Mouse (Mus musculus) forebrain, embryonic 13.5 days (tissue): ENCODE data around the gene Nos1ap. TPM values are rescaled to one million over a fixed set of nuclear protein-coding genes. Genes with fewer than 3 reads are reported as not detected.

ENCODE experiments used
- ATAC-seq: fragments of 200-750 bp; cut with Nextera tagmentation; 2 replicates; pipeline ENCODE4 v1.8.0; 2017
- H3K27ac ChIP-seq: fragments of 300-500 bp; sonication (generic); 2 replicates; pipeline ENCODE4 v1.5.1; 2015; ENCODE audit warnings: inconsistent platforms, mild to moderate bottlenecking, moderate library complexity
- H3K27me3 ChIP-seq: fragments of 300-500 bp; sonication (generic); 2 replicates; pipeline ENCODE4 v1.6.1; 2015; ENCODE audit warnings: mild to moderate bottlenecking, inconsistent platforms
- H3K36me3 ChIP-seq: fragments of 300-500 bp; sonication (generic); 2 replicates; pipeline ENCODE4 v1.6.1; 2015; ENCODE audit warnings: mild to moderate bottlenecking, inconsistent platforms; ENCODE audit not compliant: poor library complexity, severe bottlenecking
- H3K4me1 ChIP-seq: fragments of 300-500 bp; sonication (generic); 2 replicates; pipeline ENCODE4 v1.6.1; 2015; ENCODE audit warnings: inconsistent platforms
- H3K4me2 ChIP-seq: fragments of 300-500 bp; sonication (generic); 2 replicates; pipeline ENCODE4 v1.6.1; 2015; ENCODE audit warnings: inconsistent platforms, mild to moderate bottlenecking, moderate library complexity
- H3K4me3 ChIP-seq: fragments of 300-500 bp; sonication (generic); 2 replicates; pipeline ENCODE4 v1.5.1; 2015; ENCODE audit warnings: mild to moderate bottlenecking, inconsistent platforms
- H3K9ac ChIP-seq: fragments of 300-500 bp; sonication (generic); 2 replicates; pipeline ENCODE4 v1.6.1; 2015; ENCODE audit warnings: mild to moderate bottlenecking, inconsistent platforms
- H3K9me3 ChIP-seq: fragments of 300-500 bp; sonication (generic); replicated peaks from 2 replicates; pipeline ENCODE4 v1.6.1; 2016; ENCODE audit warnings: inconsistent platforms
- WGBS: fragments of 180-500 bp; shearing (Covaris S2); methylation state at CpG from one replicate; pipeline ENCODE4 v1.1.7; 2015; 5-methylcytosine and 5-hydroxymethylcytosine counted together
- polyA plus RNA-seq: library from polyadenylated mRNA; unstranded; fragments of >200 nt; fragmentation: Nextera tagmentation; extraction: Ambion mirVana; gene quantifications from 2 replicates; pipeline ENCODE4 v1.2.1, GENCODE M21; 2015

The Nos1ap gene
- polyA plus RNA-seq, 1 experiment from 2014 or later, result 21.0 TPM

DNA sequence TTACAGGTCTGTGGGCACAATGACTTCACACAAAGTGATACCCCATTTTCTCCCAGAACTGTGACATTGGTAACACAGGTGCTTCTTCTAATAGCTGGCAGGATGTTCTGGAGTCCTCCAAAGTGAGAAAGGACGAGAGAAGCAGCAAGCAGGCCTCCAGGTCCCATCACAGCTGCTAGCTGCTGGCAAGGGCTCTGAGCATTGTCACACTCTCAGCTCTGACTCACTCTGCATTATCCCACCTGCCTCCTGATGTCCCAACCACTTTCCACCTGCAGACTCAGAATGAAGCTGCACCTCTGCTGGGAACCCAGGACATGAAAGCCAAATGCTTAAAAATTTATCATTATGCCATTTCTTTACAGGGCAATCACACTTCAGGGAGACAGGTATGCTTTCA lies 195.0 kb downstream of the Nos1ap start:
- H3K9ac ChIP-seq, result no peak overlapping the region
- no peak for ATAC-seq
- H3K9me3 ChIP-seq, result no peaks in the 10 kb centered on the region
- no peaks in the 10 kb centered on the region for H3K27me3 ChIP-seq
- H3K4me1 ChIP-seq, result 0 out of 2 replicates have a peak, but pooled peaks cover 5% of the 10 kb centered on the region
- no peak overlapping the region for H3K4me2 ChIP-seq
- no peak overlapping the region for H3K27ac ChIP-seq
- 63% methylated on average over 1 of the region's 1 CpGs for WGBS
- no peaks in the 10 kb centered on the region for H3K36me3 ChIP-seq
- no peak overlapping the region for H3K4me3 ChIP-seq

DNA sequence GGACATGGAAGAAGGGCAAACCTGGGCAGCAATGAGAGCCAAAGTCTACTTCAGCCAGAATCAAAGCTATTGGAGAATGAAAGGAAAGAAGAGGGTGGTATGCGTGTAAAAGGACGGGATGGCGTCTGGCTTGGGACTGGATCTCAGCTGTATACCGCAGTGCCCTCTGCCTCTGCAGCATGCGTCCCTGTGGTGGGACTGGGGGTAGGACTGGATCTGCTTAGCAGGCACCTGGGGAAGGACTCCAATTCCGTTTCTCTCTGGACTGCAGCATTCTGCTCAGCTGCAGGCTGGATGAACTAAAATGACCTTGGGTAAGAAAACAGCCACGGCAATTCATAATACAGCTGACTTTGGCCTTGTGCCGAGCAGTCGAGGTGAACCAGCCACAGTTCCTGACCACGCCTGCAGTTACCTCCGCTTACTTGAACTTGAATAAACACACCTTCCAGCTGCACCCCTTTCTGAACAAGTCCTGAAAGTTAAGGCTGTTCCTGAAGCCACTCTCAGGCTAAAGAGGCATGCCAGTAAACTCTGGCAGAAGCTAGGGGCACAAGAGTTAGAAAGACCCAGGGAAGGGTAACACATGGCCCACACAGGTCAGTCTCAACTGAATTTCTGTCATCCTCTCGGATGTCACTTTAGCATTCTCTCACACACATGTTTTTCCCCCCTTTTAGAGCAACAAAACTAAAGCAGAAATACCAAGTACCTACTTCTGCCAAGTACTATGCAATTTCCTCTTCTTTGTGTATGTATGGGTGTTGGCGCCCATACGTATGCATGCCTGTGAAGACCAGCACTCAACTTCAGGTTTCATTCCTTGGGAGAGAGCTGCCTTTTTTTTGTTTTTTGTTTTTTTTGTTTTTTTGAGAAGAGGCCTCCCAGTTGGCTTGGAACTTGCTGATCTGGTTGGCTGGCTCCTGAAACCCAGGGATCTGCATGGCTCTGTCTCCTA lies 196.6 kb downstream of the Nos1ap start:
- Histone ChIP-seq H3K36me3 (no peaks in the 10 kb centered on the region), H3K4me1 (0 out of 2 replicates have a peak, but pooled peaks cover 5% of the 10 kb centered on the region), H3K9ac (no peak overlapping the region), H3K4me2 (no peak overlapping the region), H3K27ac (no peak overlapping the region), H3K9me3 (no peaks in the 10 kb centered on the region), H3K27me3 (no peaks in the 10 kb centered on the region), H3K4me3 (no peak overlapping the region)
- 84% methylated on average over 14 of the region's 14 CpGs for WGBS
- no peak for ATAC-seq

DNA sequence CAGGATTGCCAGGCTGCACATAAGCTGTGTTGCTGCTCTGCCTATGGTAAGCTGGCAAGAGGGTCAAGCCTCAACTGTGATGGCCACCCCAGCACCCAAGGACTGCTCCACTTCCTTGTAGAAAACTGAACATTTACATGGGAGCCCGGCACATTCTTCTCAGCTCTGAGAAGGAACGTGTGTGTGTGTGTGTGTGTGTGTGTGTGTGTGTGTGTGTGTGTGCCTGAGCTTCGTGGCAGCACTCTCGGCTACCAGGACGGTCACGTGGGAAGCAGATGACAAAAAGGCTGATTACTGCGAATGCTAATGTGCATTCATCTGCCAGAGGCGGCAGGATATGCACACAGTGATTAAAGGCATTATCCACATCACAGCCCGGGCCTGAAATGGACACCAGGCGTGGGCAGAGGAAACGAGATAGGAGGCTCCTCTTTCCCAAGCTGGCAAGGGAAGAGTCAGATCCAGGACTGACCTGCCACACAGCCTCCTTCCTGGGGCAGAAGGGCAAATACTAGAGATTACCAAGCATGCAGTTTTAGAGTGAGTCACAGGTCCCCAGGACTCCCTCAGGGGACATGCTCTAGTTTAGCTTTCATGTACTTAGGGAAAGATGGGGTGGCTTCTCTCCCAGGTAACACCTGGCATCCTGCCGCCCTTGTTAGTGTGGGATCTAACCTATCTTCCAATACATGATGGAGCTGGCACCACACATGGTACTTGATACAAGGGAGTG lies 202.3 kb downstream of the Nos1ap start:
- peak; percentile 92 for ATAC-seq
- Histone ChIP-seq H3K9ac (no peak overlapping the region), H3K27me3 (no peaks in the 10 kb centered on the region), H3K27ac (peak overlapping the region; percentile 77), H3K4me1 (peaks cover 36% of the 10 kb centered on the region), H3K36me3 (no peaks in the 10 kb centered on the region), H3K4me2 (peak overlapping the region; percentile 21; the same call in 1 of the 2 replicates), H3K4me3 (no peak overlapping the region), H3K9me3 (no peaks in the 10 kb centered on the region)
- WGBS, result 17% methylated on average over 12 of the region's 12 CpGs

DNA sequence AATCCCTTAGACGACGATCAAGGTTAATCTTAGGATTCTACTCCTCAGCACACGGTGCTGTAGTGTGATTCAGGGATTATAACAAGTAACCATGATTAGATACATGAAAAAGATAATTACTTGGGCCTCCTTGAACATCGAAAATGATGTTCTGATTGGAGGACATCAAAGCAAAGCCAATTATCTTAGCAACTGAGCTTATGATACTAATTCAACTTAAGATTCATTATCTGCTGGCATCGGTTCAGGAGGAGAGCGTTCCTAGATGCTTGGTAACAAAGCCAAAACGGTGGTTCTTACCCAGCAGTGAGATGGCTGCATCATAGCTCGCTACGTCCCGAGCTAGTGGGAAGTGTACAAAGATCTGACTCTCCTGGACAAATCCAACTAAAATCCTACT lies 204.2 kb downstream of the Nos1ap start:
- Histone ChIP-seq H3K9ac (no peak overlapping the region), H3K27me3 (no peaks in the 10 kb centered on the region), H3K4me2 (no peak overlapping the region), H3K36me3 (no peaks in the 10 kb centered on the region), H3K27ac (no peak overlapping the region), H3K9me3 (no peaks in the 10 kb centered on the region), H3K4me1 (peaks cover 39% of the 10 kb centered on the region), H3K4me3 (no peak overlapping the region)
- ATAC-seq, result no peak
- WGBS, result 53% methylated on average over 10 of the region's 10 CpGs

DNA sequence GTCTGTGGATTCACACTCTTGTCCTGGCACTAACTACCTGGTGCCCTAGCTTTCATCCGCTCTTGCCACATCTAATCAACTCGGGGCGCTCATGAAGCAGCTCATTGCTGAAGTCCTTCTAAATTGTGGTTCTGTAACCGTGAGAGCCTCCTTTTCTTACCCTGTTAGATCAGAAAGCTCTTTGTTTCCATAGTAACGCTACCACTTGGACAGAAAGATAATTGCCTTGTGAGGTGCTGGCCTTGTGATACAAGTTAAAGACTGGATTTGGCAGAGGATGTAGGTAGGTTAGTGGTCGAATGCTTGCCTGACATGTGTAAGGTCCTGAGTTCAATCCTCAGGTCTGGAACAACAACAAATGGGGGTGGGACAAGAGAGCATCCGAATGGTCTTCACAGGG lies 206.1 kb downstream of the Nos1ap start:
- Histone ChIP-seq H3K9ac (no peak overlapping the region), H3K36me3 (no peaks in the 10 kb centered on the region), H3K4me2 (no peak overlapping the region), H3K27ac (peak overlapping the region; percentile 19; the same call in 1 of the 2 replicates), H3K4me1 (peaks cover 44% of the 10 kb centered on the region), H3K9me3 (no peaks in the 10 kb centered on the region), H3K4me3 (no peak overlapping the region), H3K27me3 (no peaks in the 10 kb centered on the region)
- WGBS, result 61% methylated on average over 7 of the region's 7 CpGs
- no peak for ATAC-seq

DNA sequence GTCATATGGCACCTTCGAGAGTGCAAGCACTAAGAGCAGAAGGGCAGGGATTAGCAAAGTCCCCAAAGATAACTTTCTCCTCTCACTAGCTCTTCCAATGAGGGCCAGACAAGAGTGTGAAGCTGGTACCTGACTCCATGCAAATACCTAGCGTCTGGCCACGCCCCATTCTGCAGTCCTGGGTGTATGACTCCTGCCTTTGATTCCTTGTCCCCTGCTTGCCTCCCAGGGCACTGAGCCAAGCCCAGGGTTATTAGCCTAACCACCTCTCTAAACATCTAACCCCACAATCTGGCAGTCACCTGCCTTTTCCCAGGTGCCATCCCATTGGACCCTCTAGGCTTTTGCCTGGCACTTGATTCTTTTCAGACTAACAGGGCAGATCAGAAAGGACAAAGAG lies 208.2 kb downstream of the Nos1ap start:
- H3K36me3 ChIP-seq, result no peaks in the 10 kb centered on the region
- H3K9me3 ChIP-seq, result no peaks in the 10 kb centered on the region
- no peak overlapping the region for H3K4me2 ChIP-seq
- H3K27ac ChIP-seq, result no peak overlapping the region
- H3K9ac ChIP-seq, result no peak overlapping the region
- ATAC-seq, result no peak
- no peak overlapping the region for H3K4me3 ChIP-seq
- WGBS, result 18% methylated on average over 3 of the region's 3 CpGs
- no peaks in the 10 kb centered on the region for H3K27me3 ChIP-seq
- H3K4me1 ChIP-seq, result peaks cover 30% of the 10 kb centered on the region

DNA sequence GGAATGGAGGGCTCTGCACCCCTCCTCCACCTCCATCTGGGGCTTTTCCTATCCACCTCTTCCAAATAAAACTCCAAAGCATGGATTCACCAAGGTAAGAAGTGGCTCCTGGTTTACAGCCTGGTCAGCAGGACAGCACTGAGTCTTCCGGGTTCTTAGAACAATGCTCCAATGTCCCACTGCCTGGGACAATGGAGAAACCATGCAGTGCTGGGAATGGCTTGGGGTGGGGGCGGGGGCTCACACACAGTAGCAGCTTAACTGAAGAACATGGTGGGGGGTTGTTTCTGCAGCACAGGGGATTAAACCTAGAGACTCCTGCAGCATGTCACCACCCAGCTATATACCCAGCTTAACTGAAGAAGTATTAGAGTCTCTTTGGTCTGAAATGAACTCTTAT lies 209.2 kb downstream of the Nos1ap start:
- H3K27ac ChIP-seq, result no peak overlapping the region
- H3K4me3 ChIP-seq, result no peak overlapping the region
- H3K4me1 ChIP-seq, result peaks cover 21% of the 10 kb centered on the region
- H3K9me3 ChIP-seq, result no peaks in the 10 kb centered on the region
- no peak overlapping the region for H3K4me2 ChIP-seq
- H3K9ac ChIP-seq, result no peak overlapping the region
- 7% methylated on average over 2 of the region's 2 CpGs for WGBS
- no peaks in the 10 kb centered on the region for H3K36me3 ChIP-seq
- ATAC-seq, result no peak
- no peaks in the 10 kb centered on the region for H3K27me3 ChIP-seq

DNA sequence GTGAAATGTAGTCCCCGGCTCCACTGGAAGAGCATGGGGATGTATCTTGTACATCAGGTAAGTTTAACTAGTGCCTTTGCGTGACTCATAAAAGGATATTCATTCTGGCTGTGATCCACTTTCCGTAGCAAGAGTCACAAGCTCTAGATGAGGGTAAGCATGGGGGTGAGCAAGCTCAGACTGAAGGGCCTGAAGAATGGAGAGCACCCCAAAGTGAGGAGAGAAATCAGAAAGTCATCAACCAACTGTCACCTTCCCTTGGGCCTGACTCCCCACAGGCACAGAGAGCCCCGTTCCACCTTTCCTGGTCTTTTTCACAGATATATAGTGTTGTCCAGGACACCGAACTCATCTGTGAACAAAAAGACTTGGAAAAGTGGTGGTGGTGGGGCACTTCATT lies 213.9 kb downstream of the Nos1ap start:
- WGBS, result 92% methylated on average over 5 of the region's 5 CpGs
- H3K27ac ChIP-seq, result no peak overlapping the region
- ATAC-seq, result no peak

DNA sequence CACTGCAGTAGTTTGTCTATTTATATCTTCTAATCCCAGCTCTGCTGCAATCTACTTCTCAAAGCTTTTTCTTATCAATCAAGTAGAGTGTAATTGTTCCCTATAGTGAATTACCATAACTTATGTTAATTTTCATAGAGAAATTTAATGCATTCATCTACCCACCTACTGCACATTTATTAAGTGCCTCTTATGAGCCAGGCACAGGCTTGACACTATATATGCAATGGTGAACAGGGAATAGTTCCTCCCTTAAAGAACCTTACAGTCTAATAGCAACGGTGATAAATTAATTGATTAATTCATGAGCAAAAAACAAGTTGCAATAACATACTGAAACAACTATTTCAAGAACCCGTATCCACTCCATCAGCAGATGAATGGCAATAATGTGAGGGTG lies 215.9 kb downstream of the Nos1ap start:
- no peak overlapping the region for H3K9ac ChIP-seq
- H3K4me3 ChIP-seq, result no peak overlapping the region
- ATAC-seq, result peak; percentile 61
- H3K9me3 ChIP-seq, result no peaks in the 10 kb centered on the region
- H3K36me3 ChIP-seq, result no peaks in the 10 kb centered on the region
- H3K27ac ChIP-seq, result no peak overlapping the region
- H3K4me2 ChIP-seq, result no peak overlapping the region
- WGBS, result 86% methylated on average over 2 of the region's 2 CpGs
- no peaks in the 10 kb centered on the region for H3K27me3 ChIP-seq
- peaks cover 4% of the 10 kb centered on the region; the same call in 1 of the 2 replicates for H3K4me1 ChIP-seq

More for the DNA sequence above, 213.9 kb downstream of the Nos1ap start:
- Histone ChIP-seq H3K9me3 (no peaks in the 10 kb centered on the region), H3K36me3 (no peaks in the 10 kb centered on the region), H3K27me3 (no peaks in the 10 kb centered on the region), H3K4me1 (peaks cover 12% of the 10 kb centered on the region; the same call in 1 of the 2 replicates), H3K9ac (no peak overlapping the region), H3K4me2 (no peak overlapping the region), H3K4me3 (no peak overlapping the region)

DNA sequence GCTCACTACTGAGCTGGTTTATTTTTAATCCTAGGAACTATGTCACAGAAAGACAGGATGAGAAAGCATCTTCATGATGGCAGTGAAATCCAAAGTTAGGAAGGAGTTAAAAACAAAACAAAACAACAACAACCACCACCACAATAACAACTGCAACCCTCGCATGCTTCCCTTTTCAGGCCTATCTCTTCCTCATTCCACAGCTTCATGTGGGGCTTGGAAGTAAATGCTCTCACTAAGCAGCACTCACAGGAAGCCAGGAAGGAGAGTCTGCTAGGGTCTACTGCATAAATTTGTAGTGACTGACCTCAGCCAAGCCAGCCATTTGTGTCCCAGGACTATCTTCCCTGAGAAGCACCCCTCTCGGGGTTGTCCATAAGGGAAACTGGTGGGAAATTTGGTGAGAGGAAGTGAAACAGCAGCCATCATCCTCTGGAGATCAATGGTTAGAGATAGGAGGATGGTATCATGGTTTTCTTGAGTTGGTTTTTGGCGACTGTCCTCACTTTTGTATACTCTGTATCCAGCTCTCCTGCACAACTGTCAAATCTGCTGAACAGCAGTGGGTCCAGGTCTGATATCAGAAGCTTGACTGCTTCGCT lies 218.4 kb downstream of the Nos1ap start:
- no peak overlapping the region for H3K4me2 ChIP-seq
- no peak for ATAC-seq
- no peaks in the 10 kb centered on the region for H3K9me3 ChIP-seq
- H3K4me1 ChIP-seq, result peaks cover 20% of the 10 kb centered on the region
- no peak overlapping the region for H3K27ac ChIP-seq
- H3K36me3 ChIP-seq, result no peaks in the 10 kb centered on the region
- no peak overlapping the region for H3K9ac ChIP-seq
- 91% methylated on average over 4 of the region's 4 CpGs for WGBS
- H3K4me3 ChIP-seq, result no peak overlapping the region
- H3K27me3 ChIP-seq, result no peaks in the 10 kb centered on the region

DNA sequence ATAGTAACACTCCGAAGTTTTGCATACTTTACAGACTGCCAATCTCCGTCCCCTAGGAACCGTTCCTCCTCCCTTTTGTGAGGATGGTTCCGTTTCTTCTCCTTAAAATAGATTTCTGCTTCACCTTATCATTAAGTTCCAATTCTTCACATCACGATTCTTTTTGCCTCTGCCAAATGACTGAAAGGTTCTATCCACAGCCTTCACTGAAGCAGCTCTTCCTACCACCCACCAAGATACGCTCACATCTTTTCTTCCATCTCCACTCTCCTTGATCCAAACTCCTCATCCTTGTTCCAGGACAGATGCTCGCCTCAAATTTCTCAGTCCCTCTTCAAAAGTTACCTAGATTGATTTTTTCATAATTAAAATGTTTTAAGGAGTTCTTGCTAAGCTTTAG lies 220.8 kb downstream of the Nos1ap start:
- H3K36me3 ChIP-seq, result no peaks in the 10 kb centered on the region
- peaks cover 18% of the 10 kb centered on the region for H3K4me1 ChIP-seq
- H3K9ac ChIP-seq, result no peak overlapping the region
- no peaks in the 10 kb centered on the region for H3K27me3 ChIP-seq
- H3K27ac ChIP-seq, result no peak overlapping the region
- H3K4me3 ChIP-seq, result no peak overlapping the region
- no peaks in the 10 kb centered on the region for H3K9me3 ChIP-seq
- ATAC-seq, result no peak
- H3K4me2 ChIP-seq, result no peak overlapping the region
- 85% methylated on average over 7 of the region's 7 CpGs for WGBS
